Mouse (Mus musculus): ENCODE results near the gene Lrrc51.

GRCm38 (mm10) chr7:101866491-101867265, 67.0 kb downstream of the Lrrc51 start:
- TF ChIP-seq CTCF (IDR thresholded peaks at IDR 0.05; ENCODE audit: low read depth) (no peak), EP300 (IDR thresholded peaks at IDR 0.05; ENCODE audit: low read depth) (no peak)

Measured in heart, postnatal 0 days (tissue).